Mouse (Mus musculus) heart, postnatal 10 days (tissue): ENCODE results near the gene Rab11fip5. TPM values are rescaled to one million over a fixed set of nuclear protein-coding genes. Genes with fewer than 3 reads are reported as not detected.

Source experiments
- DNase-seq, 2 experiments: peaks; one replicate each; pipeline ENCODE4 v3.0.0; 2021
- intact Hi-C: fragments of 180-260 bp; cut with DNase I; formaldehyde crosslinking; loops from one replicate; pipeline ENCODE4 v1.15.1; 2025
- total RNA-seq, 2 experiments: library from RNA; stranded (reverse); gene quantifications; 2 replicates each; pipeline ENCODE4 v1.2.3; 2021

Gene Rab11fip5
- total RNA-seq, 2 experiments from 2014 or later: 65.4 to 73.1 TPM

GRCm38 (mm10) chr6:85329666-85330185 lies 44.7 kb downstream of the Rab11fip5 start:
- intact Hi-C loops: loop anchor here (5.0 kb wide), 2 partner anchors 67 to 167 kb away; no protein-coding TSS in a partner anchor

GRCm38 (mm10) chr6:85326564-85326963 lies 47.9 kb downstream of the Rab11fip5 start:
- DNase-seq: no peak
- intact Hi-C loops: no loop called here

More at GRCm38 (mm10) chr6:85329666-85330185, 44.7 kb downstream of the Rab11fip5 start:
- DNase-seq: no peak

GRCm38 (mm10) chr6:85325109-85325508 lies 49.3 kb downstream of the Rab11fip5 start:
- no peak for DNase-seq
- intact Hi-C loops: no loop called here

- DNase-seq: no peak
- intact Hi-C loops: no loop called here
These were observed 54.0 kb downstream of the Rab11fip5 start for GRCm38 (mm10) chr6:85320445-85320866.

GRCm38 (mm10) chr6:85316211-85316610 lies 58.2 kb downstream of the Rab11fip5 start:
- intact Hi-C loops: no loop called here
- no peak for DNase-seq

GRCm38 (mm10) chr6:85314064-85314798 lies 60.2 kb downstream of the Rab11fip5 start:
- no peak for DNase-seq
- intact Hi-C loops: no loop called here

- intact Hi-C loops: no loop called here
- DNase-seq: no peak
These were observed 66.5 kb downstream of the Rab11fip5 start for GRCm38 (mm10) chr6:85307894-85308293.

- intact Hi-C loops: no loop called here
- DNase-seq: no peak
These were observed 68.1 kb downstream of the Rab11fip5 start for GRCm38 (mm10) chr6:85306375-85306774.

GRCm38 (mm10) chr6:85305826-85306225 lies 68.6 kb downstream of the Rab11fip5 start:
- DNase-seq: no peak
- intact Hi-C loops: no loop called here

- no peak for DNase-seq
- intact Hi-C loops: no loop called here
These were observed 69.5 kb downstream of the Rab11fip5 start for GRCm38 (mm10) chr6:85304966-85305365.

GRCm38 (mm10) chr6:85302326-85303055 lies 71.9 kb downstream of the Rab11fip5 start:
- DNase-seq: peak; percentile 72 to 76
- intact Hi-C loops: no loop called here

- intact Hi-C loops: no loop called here
- peak; percentile 51 to 68 for DNase-seq
These were observed 78.9 kb downstream of the Rab11fip5 start for GRCm38 (mm10) chr6:85295384-85296167.

- no peak for DNase-seq
- intact Hi-C loops: no loop called here
These were observed 80.4 kb downstream of the Rab11fip5 start for GRCm38 (mm10) chr6:85294004-85294379.

- DNase-seq: peak in 1 of 2 experiments; percentile 13
- intact Hi-C loops: no loop called here
These were observed 81.0 kb downstream of the Rab11fip5 start for GRCm38 (mm10) chr6:85293255-85294003.

GRCm38 (mm10) chr6:85290869-85291824 lies 83.3 kb downstream of the Rab11fip5 start:
- intact Hi-C loops: no loop called here

GRCm38 (mm10) chr6:85288193-85288857 lies 86.1 kb downstream of the Rab11fip5 start:
- intact Hi-C loops: no loop called here

More at GRCm38 (mm10) chr6:85290869-85291824, 83.3 kb downstream of the Rab11fip5 start:
- no peak for DNase-seq

GRCm38 (mm10) chr6:85286283-85287047 lies 88.0 kb downstream of the Rab11fip5 start:
- no peak for DNase-seq
- intact Hi-C loops: no loop called here

More at GRCm38 (mm10) chr6:85288193-85288857, 86.1 kb downstream of the Rab11fip5 start:
- DNase-seq: no peak
